Mouse (Mus musculus) megakaryocyte, embryonic 14.5 days (primary cell): Measurements from ENCODE around the gene Nr2c2ap. TPM values are rescaled to one million over a fixed set of nuclear protein-coding genes. Genes with fewer than 3 reads are reported as not detected.

ENCODE experiments used
- H3K27me3 ChIP-seq: replicated peaks from 2 replicates; pipeline ENCODE3; 2012; ENCODE audit warnings: inconsistent platforms
- H3K36me3 ChIP-seq: replicated peaks from 2 replicates; pipeline ENCODE3; 2012; ENCODE audit warnings: low read length, inconsistent platforms, mixed read lengths
- H3K4me1 ChIP-seq: 2 replicates; pipeline ENCODE4 v1.6.1; 2012; ENCODE audit warnings: inconsistent platforms
- H3K4me3 ChIP-seq: replicated peaks from 2 replicates; pipeline ENCODE3; 2012; ENCODE audit warnings: moderate library complexity, mild to moderate bottlenecking, inconsistent platforms
- H3K9me3 ChIP-seq: 2 replicates; pipeline ENCODE4 v1.6.1; 2012; ENCODE audit warnings: inconsistent platforms
- FLI1 ChIP-seq: IDR thresholded peaks from 2 replicates; pipeline ENCODE4 v1.6.1; 2012; ENCODE audit warnings: low read length, inconsistent platforms, mixed read lengths
- GATA1 ChIP-seq: IDR thresholded peaks from 3 replicates; pipeline ENCODE4 v1.6.1; 2012; ENCODE audit warnings: mixed read lengths, low read length, inconsistent platforms, borderline replicate concordance
- polyA plus RNA-seq: library from polyadenylated mRNA; stranded (reverse); fragments of >175 nt; gene quantifications from 2 replicates; pipeline ENCODE4 v1.2.3, GENCODE M21; 2012; ENCODE audit warnings: low replicate concordance; ENCODE audit not compliant: insufficient read depth

Nr2c2ap gene
- polyA plus RNA-seq, 1 experiment, result 14.3 TPM

DNA sequence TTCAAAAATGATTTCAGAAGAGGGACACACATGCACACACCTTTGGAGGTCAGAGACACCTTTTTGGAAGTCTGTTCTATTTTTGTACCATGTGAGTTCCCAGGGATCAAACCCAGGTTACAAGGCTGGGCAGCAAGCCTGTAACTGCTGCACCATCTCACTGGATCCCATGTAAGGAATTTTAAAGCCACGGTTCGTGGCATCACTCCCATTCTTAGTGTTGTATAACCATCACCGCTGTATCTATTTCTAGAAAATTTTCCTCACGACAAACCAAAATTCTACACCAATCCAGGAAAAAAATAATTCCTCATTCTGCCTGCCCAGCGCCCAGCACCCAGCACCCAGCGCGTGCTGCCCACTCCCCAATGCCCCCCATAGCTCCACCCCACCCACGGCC, 31.9 kb upstream of the Nr2c2ap start:
- Histone ChIP-seq H3K9me3 (no peaks in the 10 kb centered on the region), H3K4me1 (peaks cover 1% of the 10 kb centered on the region; the same call in 1 of the 2 replicates), H3K4me3 (no peak overlapping the region), H3K27me3 (peaks cover 68% of the 10 kb centered on the region), H3K36me3 (no peaks in the 10 kb centered on the region)
- TF ChIP-seq GATA1 (no peak), FLI1 (no peak)

DNA sequence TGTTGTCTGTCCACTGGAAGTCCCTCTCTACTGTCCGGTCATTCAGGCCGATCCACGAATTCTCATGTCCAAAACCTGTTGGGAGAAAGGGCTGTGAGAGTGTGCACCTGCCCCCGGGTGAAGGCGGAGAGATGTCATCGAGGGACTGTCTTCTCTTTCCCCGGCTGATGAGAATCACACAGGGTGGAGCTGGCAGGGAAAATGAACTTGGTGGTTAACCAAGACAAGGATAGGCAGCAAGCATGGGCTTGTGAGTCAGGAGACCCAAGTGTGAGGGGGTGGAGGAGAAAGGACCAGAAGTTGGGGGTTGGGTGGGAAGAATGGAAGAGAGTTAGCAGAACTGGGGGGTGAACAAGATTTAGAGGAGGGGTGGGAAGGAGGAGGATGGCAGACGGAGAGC, 30.9 kb upstream of the Nr2c2ap start:
- Histone ChIP-seq H3K4me1 (peaks cover 6% of the 10 kb centered on the region; the same call in 1 of the 2 replicates), H3K4me3 (no peak overlapping the region), H3K36me3 (no peaks in the 10 kb centered on the region), H3K27me3 (peaks cover 72% of the 10 kb centered on the region), H3K9me3 (no peaks in the 10 kb centered on the region)
- TF ChIP-seq FLI1 (no peak), GATA1 (no peak)

DNA sequence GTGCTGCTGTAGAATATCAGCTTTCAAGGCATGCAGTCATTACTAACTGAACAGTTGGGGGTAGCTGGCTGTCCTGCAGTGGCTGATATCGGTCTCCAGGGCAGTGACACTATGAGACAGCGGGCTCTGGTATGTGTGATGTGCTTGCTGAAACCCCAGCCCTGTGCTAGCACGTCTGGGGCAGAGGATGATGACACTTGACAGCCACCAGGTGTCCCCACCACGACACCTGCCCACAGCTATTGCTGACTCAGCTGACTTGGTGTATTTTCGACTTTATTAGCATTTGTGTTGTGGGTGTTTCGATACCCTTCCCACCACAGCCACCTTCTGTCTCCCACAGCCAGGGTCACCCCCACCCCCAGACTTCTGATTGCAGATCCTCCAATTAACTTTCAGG, 26.6 kb upstream of the Nr2c2ap start:
- H3K4me1 ChIP-seq, result peaks cover 6% of the 10 kb centered on the region; the same call in 1 of the 2 replicates
- no peak overlapping the region for H3K4me3 ChIP-seq
- H3K36me3 ChIP-seq, result no peaks in the 10 kb centered on the region
- TF ChIP-seq GATA1 (no peak), FLI1 (no peak)
- H3K27me3 ChIP-seq, result peaks cover 76% of the 10 kb centered on the region
- H3K9me3 ChIP-seq, result no peaks in the 10 kb centered on the region

DNA sequence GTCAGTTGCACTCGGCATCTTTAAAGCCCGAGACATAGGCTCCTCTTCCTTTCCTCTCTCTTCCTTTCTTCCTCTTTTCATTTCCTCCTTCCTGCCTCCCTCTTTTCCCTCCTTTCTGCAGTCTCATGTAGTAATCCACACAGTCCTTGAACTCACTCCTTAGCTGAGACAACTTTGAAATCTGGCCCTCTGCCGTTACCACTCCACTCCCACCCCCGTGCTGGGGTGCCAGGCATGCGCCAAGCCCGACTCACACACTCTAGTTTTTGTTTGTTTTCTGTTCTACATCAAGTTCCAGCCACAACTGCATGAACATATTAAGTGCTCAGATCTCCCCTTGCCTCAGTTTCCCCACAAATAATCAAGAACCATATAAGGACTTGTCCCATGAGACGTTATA, 26.2 kb upstream of the Nr2c2ap start:
- H3K36me3 ChIP-seq, result no peaks in the 10 kb centered on the region

DNA sequence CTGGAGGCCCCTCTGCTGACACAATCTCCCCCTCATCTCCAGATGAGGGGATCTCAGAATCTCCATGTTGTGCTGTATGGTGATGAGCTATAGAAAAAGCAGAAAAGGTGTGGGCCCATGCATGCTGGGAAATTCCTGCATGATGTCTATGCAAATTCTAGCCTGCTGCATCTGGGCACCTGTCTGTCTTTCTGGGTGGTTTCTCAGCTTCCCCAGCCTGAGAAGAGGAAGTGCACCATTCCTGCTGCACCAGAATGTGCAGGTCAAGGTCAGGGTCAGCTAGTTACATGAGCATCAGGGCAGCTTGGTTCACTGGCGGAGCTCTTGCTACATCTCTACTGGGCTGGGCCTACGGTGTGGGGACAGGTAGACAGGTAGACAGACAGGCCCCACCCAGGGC, 20.7 kb upstream of the Nr2c2ap start:
- Histone ChIP-seq H3K4me3 (no peak overlapping the region), H3K27me3 (peaks cover 96% of the 10 kb centered on the region), H3K36me3 (no peaks in the 10 kb centered on the region), H3K9me3 (no peaks in the 10 kb centered on the region), H3K4me1 (peaks cover 15% of the 10 kb centered on the region)
- TF ChIP-seq GATA1, result no peak
- TF ChIP-seq FLI1, result no peak

More for the DNA sequence above, 26.2 kb upstream of the Nr2c2ap start:
- Histone ChIP-seq H3K9me3 (no peaks in the 10 kb centered on the region), H3K4me3 (no peak overlapping the region), H3K27me3 (peaks cover 79% of the 10 kb centered on the region), H3K4me1 (peaks cover 6% of the 10 kb centered on the region; the same call in 1 of the 2 replicates)
- TF ChIP-seq FLI1 (no peak), GATA1 (no peak)

DNA sequence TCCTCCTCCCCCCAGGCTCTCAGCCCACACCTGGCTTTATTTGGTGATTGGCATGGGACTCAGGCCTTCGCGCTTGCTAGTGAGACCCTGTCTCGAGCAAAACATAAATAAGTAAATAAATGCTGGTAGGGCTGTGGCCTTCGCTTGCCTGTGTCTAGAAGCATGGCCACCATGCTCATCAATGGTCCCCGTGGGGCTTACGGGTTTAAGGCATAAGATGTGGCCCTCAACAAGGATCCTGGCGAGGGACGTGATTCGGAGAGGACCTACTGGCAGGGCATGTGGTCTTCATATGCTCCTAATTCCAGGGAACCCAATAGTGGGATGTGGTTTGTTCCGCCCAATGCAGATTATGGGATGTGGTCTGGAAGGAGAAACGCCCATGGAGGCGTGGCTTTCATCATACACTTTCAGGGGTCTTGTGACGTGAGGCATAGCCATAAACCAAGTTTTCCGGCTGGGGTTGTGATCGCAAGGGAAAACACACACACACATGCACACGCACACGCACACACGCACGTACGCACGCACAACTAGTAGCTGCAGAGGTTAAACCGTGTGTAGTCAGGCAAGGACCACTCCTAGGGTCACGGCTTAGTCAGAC, 19.8 kb upstream of the Nr2c2ap start:
- TF ChIP-seq GATA1 (no peak), FLI1 (no peak)
- H3K27me3 ChIP-seq, result peaks cover 97% of the 10 kb centered on the region
- H3K36me3 ChIP-seq, result no peaks in the 10 kb centered on the region
- H3K4me3 ChIP-seq, result peak overlapping the region; percentile 17
- no peaks in the 10 kb centered on the region for H3K9me3 ChIP-seq
- H3K4me1 ChIP-seq, result peaks cover 15% of the 10 kb centered on the region

DNA sequence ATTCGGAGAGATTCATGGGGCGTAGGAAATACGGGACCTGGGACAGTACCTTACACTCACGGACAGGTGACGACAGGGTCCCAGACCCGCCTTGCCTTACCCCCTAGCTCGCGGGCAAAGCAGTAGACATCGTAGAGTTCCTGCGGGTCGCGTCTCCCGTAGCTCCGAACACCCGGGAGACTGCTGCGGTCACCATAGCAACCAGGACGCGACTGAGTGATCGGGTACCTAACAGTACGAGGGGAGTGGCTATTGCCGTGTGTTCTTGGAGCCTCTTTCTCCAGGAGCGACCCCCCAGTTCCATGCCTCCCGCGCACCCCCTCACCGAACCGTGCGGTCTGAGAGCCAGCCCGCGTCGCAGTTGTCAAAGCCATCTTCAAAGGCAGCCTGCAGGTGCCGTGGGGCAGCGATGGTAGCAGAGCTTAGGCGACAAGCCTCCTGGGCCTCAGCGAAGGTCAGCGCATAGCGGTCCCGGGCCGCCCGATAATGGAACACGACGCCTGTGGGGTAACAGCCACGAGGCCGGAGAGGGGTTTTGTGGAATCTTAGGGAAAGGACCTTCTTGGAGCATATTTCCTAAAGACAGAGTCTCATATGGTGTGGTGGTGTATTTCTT, 18.6 kb upstream of the Nr2c2ap start:
- H3K27me3 ChIP-seq, result peaks cover 97% of the 10 kb centered on the region
- no peak overlapping the region for H3K4me3 ChIP-seq
- H3K36me3 ChIP-seq, result no peaks in the 10 kb centered on the region
- H3K4me1 ChIP-seq, result peaks cover 15% of the 10 kb centered on the region
- H3K9me3 ChIP-seq, result no peaks in the 10 kb centered on the region
- TF ChIP-seq GATA1, result no peak
- TF ChIP-seq FLI1, result no peak

DNA sequence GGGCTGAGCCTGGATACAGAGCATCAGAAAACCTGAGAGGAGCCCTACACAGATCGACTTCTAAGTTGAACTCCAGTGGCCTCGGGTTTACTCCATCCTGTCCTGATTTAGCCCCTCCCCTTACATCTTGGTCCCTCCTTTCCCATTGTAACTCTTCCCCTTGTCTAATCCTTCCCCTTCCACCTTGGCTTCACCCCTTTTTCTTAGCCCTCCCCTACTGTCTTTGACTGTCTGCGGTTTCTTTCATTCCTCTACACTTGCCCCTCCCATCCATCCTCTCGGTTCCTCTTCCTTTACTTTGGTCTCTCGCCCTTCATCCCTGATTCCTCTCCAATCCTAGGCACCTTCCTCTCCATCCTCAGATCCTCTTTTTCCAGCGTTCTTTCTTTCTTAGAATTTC, 16.6 kb upstream of the Nr2c2ap start:
- peaks cover 96% of the 10 kb centered on the region for H3K27me3 ChIP-seq

DNA sequence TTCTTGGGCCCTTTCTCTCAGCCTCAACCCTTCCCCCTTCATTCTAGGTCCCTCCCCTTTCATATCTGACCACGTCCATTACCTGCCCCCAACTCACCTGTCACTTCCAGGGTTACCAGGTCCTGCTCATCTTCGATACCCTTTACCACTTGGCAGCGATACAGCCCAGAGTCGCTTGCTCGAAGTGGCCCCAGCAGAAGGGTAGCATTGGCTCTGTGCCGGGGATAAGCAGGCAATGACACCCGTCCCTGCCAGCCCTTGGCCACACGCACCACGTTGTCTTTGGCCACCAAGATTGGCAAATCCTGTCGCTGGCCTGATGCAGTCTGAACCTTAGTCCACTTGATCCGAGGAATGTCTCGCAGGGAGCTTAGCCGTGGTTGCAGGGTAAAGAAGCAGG, 16.2 kb upstream of the Nr2c2ap start:
- H3K4me3 ChIP-seq, result no peak overlapping the region
- TF ChIP-seq FLI1 (no peak), GATA1 (no peak)
- H3K36me3 ChIP-seq, result no peaks in the 10 kb centered on the region
- H3K27me3 ChIP-seq, result peaks cover 96% of the 10 kb centered on the region
- H3K4me1 ChIP-seq, result peaks cover 18% of the 10 kb centered on the region
- H3K9me3 ChIP-seq, result no peaks in the 10 kb centered on the region

More for the DNA sequence above, 16.6 kb upstream of the Nr2c2ap start:
- TF ChIP-seq GATA1 (no peak), FLI1 (no peak)
- peaks cover 18% of the 10 kb centered on the region for H3K4me1 ChIP-seq
- H3K36me3 ChIP-seq, result no peaks in the 10 kb centered on the region
- no peaks in the 10 kb centered on the region for H3K9me3 ChIP-seq
- H3K4me3 ChIP-seq, result no peak overlapping the region

DNA sequence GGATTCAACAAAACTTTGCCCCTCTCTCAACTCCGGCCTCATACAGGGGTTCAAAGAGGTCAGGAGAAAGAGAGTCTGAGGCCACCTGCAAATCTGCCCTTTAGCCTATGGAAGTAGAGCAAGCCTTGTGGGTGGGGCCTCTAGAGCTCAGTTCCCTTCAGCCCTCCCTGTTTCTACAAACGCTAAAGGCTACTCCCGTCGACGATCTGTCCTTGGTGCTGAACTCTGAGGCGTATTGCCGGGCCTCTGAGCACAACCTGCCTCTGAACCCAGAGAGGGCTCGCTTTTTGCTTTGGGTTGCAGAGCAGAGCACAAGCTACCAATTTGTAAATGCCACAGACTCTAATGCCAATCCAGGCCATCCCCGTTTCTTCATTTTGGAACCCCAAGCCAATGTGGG, 13.5 kb upstream of the Nr2c2ap start:
- Histone ChIP-seq H3K4me3 (no peak overlapping the region), H3K27me3 (peaks cover 96% of the 10 kb centered on the region)
- no peak for TF ChIP-seq GATA1
- no peak for TF ChIP-seq FLI1

More for the DNA sequence above, 13.5 kb upstream of the Nr2c2ap start:
- H3K4me1 ChIP-seq, result peaks cover 9% of the 10 kb centered on the region; the same call in 1 of the 2 replicates
- H3K9me3 ChIP-seq, result no peaks in the 10 kb centered on the region
- H3K36me3 ChIP-seq, result no peaks in the 10 kb centered on the region
